Mouse (Mus musculus): Measurements from ENCODE around the gene Gm15013. TPM values are rescaled to one million over a fixed set of nuclear protein-coding genes. Genes with fewer than 3 reads are reported as not detected.

The Gm15013 gene
- polyA plus RNA-seq (2014; fragmentation: Illumina TruSeq; extraction: RNeasy Lipid Tissue Mini Kit (QIAGEN cat#74804); ENCODE audit: low read depth, low replicate concordance): not detected

GRCm38 (mm10) chrX:139714381-139714780, at the start of gene Gm15013:
Gene Gm15013, minus strand, starts transcription at chrX:139714481.

GRCm38 (mm10) chrX:139684775-139685695, 29.2 kb downstream of the Gm15013 start, which contains the start of gene Tbc1d8b:
Gene Tbc1d8b, plus strand, starts transcription at chrX:139684996.

Other genes starting within 250 kb of the Gm15013 start
- 14.6 TPM for gene D330045A20Rik, start 234.1 kb downstream of the Gm15013 start, polyA plus RNA-seq (2014; fragmentation: Illumina TruSeq; extraction: RNeasy Lipid Tissue Mini Kit (QIAGEN cat#74804); ENCODE audit: low read depth, low replicate concordance)
- gene Rnf128, start 151.2 kb downstream of the Gm15013 start, polyA plus RNA-seq (2014; fragmentation: Illumina TruSeq; extraction: RNeasy Lipid Tissue Mini Kit (QIAGEN cat#74804); ENCODE audit: low read depth, low replicate concordance): 439 TPM
- 53.0 TPM for gene Tbc1d8b, start 29.5 kb downstream of the Gm15013 start, polyA plus RNA-seq (2014; fragmentation: Illumina TruSeq; extraction: RNeasy Lipid Tissue Mini Kit (QIAGEN cat#74804); ENCODE audit: low read depth, low replicate concordance)
- gene Ripply1, start 67.9 kb upstream of the Gm15013 start, polyA plus RNA-seq (2014; fragmentation: Illumina TruSeq; extraction: RNeasy Lipid Tissue Mini Kit (QIAGEN cat#74804); ENCODE audit: low read depth, low replicate concordance): not detected
- 467 TPM for gene Cldn2, start 86.3 kb upstream of the Gm15013 start, polyA plus RNA-seq (2014; fragmentation: Illumina TruSeq; extraction: RNeasy Lipid Tissue Mini Kit (QIAGEN cat#74804); ENCODE audit: low read depth, low replicate concordance)
- gene Morc4, start 157.2 kb upstream of the Gm15013 start, polyA plus RNA-seq (2014; fragmentation: Illumina TruSeq; extraction: RNeasy Lipid Tissue Mini Kit (QIAGEN cat#74804); ENCODE audit: low read depth, low replicate concordance): 28.3 TPM